Mouse (Mus musculus) kidney, embryonic 14.5 days (tissue): ENCODE data around the gene Kynu. TPM values are rescaled to one million over a fixed set of nuclear protein-coding genes. Genes with fewer than 3 reads are reported as not detected.

Experiments
- ATAC-seq: fragments of 200-750 bp; cut with Nextera tagmentation; 2 replicates; pipeline ENCODE4 v1.8.0; 2017; ENCODE audit warnings: moderate number of reproducible peaks, mild to moderate bottlenecking, moderate TSS enrichment, moderate library complexity; ENCODE audit not compliant: low FRiP score, low TSS enrichment
- H3K27ac ChIP-seq: fragments of 300-500 bp; sonication (generic); 2 replicates; pipeline ENCODE4 v1.5.1; 2014; ENCODE audit warnings: low read depth, mild to moderate bottlenecking, low read length, moderate library complexity, mixed read lengths
- H3K27me3 ChIP-seq: fragments of 300-500 bp; sonication (generic); 2 replicates; pipeline ENCODE4 v1.6.1; 2014; ENCODE audit warnings: mild to moderate bottlenecking, low read length; ENCODE audit not compliant: control insufficient read depth, insufficient read depth
- H3K36me3 ChIP-seq: fragments of 300-500 bp; sonication (generic); 2 replicates; pipeline ENCODE4 v1.6.1; 2014; ENCODE audit warnings: low read length, mixed read lengths; ENCODE audit not compliant: control insufficient read depth, insufficient read depth
- H3K4me1 ChIP-seq: fragments of 300-500 bp; sonication (generic); 2 replicates; pipeline ENCODE4 v1.6.1; 2014; ENCODE audit warnings: low read length, mixed read lengths; ENCODE audit not compliant: control insufficient read depth, insufficient read depth
- H3K4me2 ChIP-seq: fragments of 300-500 bp; sonication (generic); replicated peaks from 2 replicates; pipeline ENCODE4 v1.6.1; 2014; ENCODE audit warnings: low read depth, mild to moderate bottlenecking, low read length
- H3K4me3 ChIP-seq: fragments of 300-500 bp; sonication (generic); 2 replicates; pipeline ENCODE4 v1.5.1; 2014; ENCODE audit warnings: mild to moderate bottlenecking, low read length
- H3K9ac ChIP-seq: fragments of 300-500 bp; sonication (generic); 2 replicates; pipeline ENCODE4 v1.6.1; 2014; ENCODE audit warnings: low read depth, mild to moderate bottlenecking, low read length, moderate library complexity
- H3K9me3 ChIP-seq: fragments of 300-500 bp; sonication (generic); 2 replicates; pipeline ENCODE4 v1.6.1; 2016; ENCODE audit warnings: low read length; ENCODE audit not compliant: control insufficient read depth
- WGBS: fragments of 180-500 bp; shearing (Covaris S2); extraction: QIAGEN DNeasy Blood & Tissue Kit; methylation state at CpG from one replicate; pipeline ENCODE4 v1.1.7; 2014; 5-methylcytosine and 5-hydroxymethylcytosine counted together
- polyA plus RNA-seq: library from polyadenylated mRNA; unstranded; fragments of >200 nt; fragmentation: Nextera tagmentation; extraction: Ambion mirVana; gene quantifications from 2 replicates; pipeline ENCODE4 v1.2.1, GENCODE M21; 2014

The Kynu gene
- polyA plus RNA-seq, result 2.3 and 3.5 TPM in 2 replicates

DNA sequence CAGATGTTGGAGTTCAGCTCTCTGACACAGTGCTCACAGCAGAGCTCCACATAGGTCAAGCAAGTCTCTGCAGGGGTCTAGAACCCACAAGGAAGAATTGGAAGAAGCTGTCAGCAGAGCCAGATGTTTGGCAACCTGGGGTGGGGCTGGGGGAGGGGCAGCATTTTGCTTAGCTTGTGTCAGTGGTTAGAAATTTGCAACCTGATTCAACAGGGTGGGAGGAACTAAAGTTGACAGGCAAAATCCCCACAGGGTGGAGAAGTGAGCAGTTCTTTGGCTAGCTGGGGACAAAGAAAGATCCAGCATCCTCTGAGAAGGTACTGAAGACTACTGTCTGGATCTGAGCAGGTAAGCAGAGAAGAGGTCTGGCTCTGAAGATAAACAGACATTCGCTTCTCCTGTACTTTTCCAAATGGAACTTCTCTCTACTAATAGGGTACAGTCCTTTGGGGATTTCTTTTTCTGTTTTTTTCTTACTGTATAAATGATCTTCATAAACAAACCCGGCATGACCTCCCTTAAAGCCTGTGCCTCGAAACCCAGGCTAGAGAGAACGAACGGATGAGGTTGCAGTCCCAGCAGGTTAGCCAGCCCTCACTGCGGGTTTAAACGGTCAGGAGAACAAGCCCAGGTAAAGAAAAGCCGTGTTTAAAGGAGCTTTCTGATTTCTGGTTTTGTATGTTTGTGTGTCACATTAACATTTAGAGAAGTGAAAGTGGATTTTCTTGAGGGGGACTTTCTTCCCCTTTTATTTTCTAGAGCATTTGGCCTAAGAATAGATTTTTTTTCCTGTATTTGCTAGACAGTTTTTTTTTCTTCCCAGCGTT lies at the start of gene Kynu:
TSS of gene Kynu (plus strand) at position 268 of the 827 bp plus-strand sequence.
- Histone ChIP-seq H3K4me3 (no peak within 1 kb of the TSS), H3K4me2 (no peak within 1 kb of the TSS), H3K36me3 (no peaks in the 10 kb centered on the region), H3K27me3 (no peaks in the 10 kb centered on the region), H3K27ac (no peak within 1 kb of the TSS), H3K9ac (no peak within 1 kb of the TSS), H3K4me1 (no peaks in the 10 kb centered on the region), H3K9me3 (no peaks in the 10 kb centered on the region)
- WGBS, result 27% methylated on average over 9 of the region's 9 CpGs
- ATAC-seq, result peak; percentile 79; the same call in 1 of the 2 replicates

DNA sequence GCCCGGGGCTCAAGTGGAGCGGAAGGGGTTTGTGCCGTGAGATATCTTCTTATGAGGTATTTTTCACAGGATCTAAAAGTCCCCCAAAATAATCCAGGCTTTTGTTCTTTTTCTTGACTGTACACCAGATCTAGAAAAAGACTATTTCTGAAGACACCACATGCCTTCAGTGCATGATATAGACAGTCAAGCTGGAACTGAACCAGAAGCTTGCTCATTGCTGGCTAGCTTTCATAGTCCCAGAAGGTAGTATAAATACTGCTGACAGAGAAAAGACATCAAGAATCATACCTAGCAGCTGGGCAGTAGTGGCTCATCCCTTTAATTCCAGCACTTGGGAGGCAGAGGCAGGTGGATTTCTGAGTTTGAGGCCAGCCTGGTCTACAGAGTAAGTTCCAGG lies 48.9 kb upstream of the Kynu start:
- no peak overlapping the region for H3K27ac ChIP-seq
- H3K36me3 ChIP-seq, result no peaks in the 10 kb centered on the region
- 92% methylated on average over 3 of the region's 3 CpGs for WGBS
- H3K27me3 ChIP-seq, result no peaks in the 10 kb centered on the region
- no peak overlapping the region for H3K4me3 ChIP-seq
- no peak for ATAC-seq
- no peak overlapping the region for H3K9ac ChIP-seq
- H3K9me3 ChIP-seq, result no peaks in the 10 kb centered on the region
- no peaks in the 10 kb centered on the region for H3K4me1 ChIP-seq
- no peak overlapping the region for H3K4me2 ChIP-seq

DNA sequence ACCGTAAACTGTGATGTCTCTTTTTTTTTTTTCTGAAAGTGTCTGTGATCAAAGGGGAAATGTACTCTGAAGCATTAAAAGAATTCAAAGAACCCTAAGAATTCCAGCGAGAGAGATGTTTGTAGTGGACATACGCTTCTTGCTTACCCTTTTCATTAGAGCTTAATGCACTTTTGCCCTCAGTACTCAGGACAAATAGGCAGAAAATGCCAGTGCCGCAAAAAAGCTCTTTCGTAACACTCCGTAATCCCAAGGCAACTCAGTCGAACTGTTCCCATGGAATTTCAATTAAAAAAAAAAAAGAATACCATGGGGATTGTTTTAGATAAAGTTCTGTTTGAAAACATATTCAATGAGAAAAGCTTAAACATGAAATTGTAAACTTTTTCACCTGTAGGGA lies 41.3 kb upstream of the Kynu start:
- H3K36me3 ChIP-seq, result no peaks in the 10 kb centered on the region
- ATAC-seq, result no peak
- WGBS, result 68% methylated on average over 7 of the region's 7 CpGs

DNA sequence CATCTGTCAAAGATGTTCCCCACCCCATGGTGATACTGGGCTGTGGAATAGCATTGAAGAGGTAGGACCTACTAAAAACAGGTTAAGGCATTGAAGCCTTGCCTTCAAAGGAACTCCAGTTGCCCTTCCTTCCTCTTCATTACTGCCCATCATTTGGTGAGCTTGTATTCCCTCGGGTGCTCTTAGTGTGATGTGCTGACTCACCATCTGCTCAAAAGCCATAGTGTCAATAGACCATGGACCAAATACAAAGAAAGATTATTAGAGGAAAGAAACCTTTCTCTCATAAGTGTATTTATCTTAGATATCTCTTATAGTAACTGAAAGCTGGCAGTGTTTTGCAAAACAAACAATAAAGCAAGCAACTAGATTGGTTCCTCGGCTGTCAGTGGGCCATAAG lies 20.7 kb upstream of the Kynu start:
- no peak overlapping the region for H3K4me3 ChIP-seq

More for the DNA sequence above, 41.3 kb upstream of the Kynu start:
- H3K4me2 ChIP-seq, result no peak overlapping the region
- no peak overlapping the region for H3K4me3 ChIP-seq
- no peaks in the 10 kb centered on the region for H3K4me1 ChIP-seq
- H3K27me3 ChIP-seq, result no peaks in the 10 kb centered on the region
- no peak overlapping the region for H3K9ac ChIP-seq
- peaks cover 2% of the 10 kb centered on the region; the same call in 1 of the 2 replicates for H3K9me3 ChIP-seq
- H3K27ac ChIP-seq, result no peak overlapping the region

DNA sequence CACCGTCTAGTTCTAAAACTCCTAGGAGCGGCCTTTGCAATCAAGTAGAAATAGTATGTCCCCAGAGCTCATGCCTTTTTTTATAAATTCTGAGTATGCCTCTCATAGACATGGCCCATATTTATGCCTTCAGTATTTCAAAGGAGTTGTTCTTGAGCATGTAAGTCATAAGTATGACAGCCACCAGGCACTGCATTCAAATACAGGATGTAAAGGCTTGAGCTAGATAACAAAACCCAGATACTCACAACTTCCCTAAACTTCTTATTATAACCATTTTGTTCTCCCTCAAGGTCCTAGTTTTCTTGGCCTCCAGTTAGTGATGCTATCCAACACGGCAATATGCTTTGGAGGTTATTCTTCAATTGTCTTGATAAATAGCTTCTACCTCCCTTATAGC lies 12.5 kb upstream of the Kynu start:
- no peak overlapping the region for H3K4me2 ChIP-seq
- H3K27me3 ChIP-seq, result no peaks in the 10 kb centered on the region
- no peak for ATAC-seq
- H3K36me3 ChIP-seq, result no peaks in the 10 kb centered on the region
- H3K4me3 ChIP-seq, result no peak overlapping the region
- 82% methylated on average over 3 of the region's 3 CpGs for WGBS
- no peak overlapping the region for H3K9ac ChIP-seq
- no peak overlapping the region for H3K27ac ChIP-seq
- H3K9me3 ChIP-seq, result no peaks in the 10 kb centered on the region
- H3K4me1 ChIP-seq, result no peaks in the 10 kb centered on the region

More for the DNA sequence above, 20.7 kb upstream of the Kynu start:
- no peaks in the 10 kb centered on the region for H3K4me1 ChIP-seq
- no peaks in the 10 kb centered on the region for H3K36me3 ChIP-seq
- H3K27ac ChIP-seq, result no peak overlapping the region
- 74% methylated on average over 2 of the region's 2 CpGs for WGBS
- no peak for ATAC-seq
- H3K9ac ChIP-seq, result no peak overlapping the region
- no peaks in the 10 kb centered on the region for H3K27me3 ChIP-seq
- H3K9me3 ChIP-seq, result no peaks in the 10 kb centered on the region
- H3K4me2 ChIP-seq, result no peak overlapping the region

DNA sequence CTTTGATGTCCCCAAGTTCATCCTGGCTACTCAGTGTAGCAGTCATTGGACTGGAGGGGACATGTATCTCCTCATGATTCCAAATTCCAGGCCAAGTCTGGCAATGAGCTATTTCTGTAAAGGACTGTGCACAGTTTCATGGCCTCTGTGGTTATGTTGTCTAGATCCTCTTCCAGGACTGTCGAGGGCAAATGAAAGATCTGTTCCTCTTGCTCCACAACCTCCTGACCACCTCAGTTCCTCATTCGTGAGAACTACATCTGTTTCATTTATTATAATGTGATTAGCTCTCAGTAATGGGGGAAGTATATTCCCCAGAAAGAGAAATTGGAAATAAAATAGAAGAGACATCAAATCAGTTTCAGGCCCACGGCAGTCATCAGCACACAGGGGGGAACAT lies 9.5 kb upstream of the Kynu start:
- WGBS, result 83% methylated on average over 3 of the region's 3 CpGs
- no peaks in the 10 kb centered on the region for H3K4me1 ChIP-seq
- no peak overlapping the region for H3K4me2 ChIP-seq
- H3K9me3 ChIP-seq, result no peaks in the 10 kb centered on the region
- H3K9ac ChIP-seq, result no peak overlapping the region
- ATAC-seq, result no peak
- no peaks in the 10 kb centered on the region for H3K36me3 ChIP-seq
- H3K27me3 ChIP-seq, result no peaks in the 10 kb centered on the region
- H3K27ac ChIP-seq, result no peak overlapping the region
- no peak overlapping the region for H3K4me3 ChIP-seq

DNA sequence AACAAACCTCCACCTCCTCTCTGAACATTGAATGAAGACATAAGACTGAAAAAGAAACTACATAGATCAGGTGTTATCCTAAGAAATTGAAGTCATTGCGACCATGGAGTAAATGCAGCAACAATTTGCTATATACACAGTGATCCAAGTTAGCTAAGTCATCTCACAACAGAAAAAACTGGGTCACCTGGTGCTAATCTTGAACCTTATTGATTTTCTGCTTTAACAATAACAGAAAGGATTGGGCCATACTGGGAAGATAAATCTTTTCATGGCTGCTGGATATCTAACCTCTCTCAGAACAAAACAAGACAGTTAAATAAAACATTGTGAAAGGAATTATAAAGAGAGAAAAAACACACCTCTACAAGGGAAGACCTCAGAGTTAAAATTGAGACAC lies 8.7 kb upstream of the Kynu start:
- WGBS, result 79% methylated on average over 1 of the region's 1 CpGs
- H3K4me2 ChIP-seq, result no peak overlapping the region
- H3K9me3 ChIP-seq, result no peaks in the 10 kb centered on the region
- no peak for ATAC-seq
- H3K27ac ChIP-seq, result no peak overlapping the region
- no peak overlapping the region for H3K9ac ChIP-seq
- H3K4me3 ChIP-seq, result no peak overlapping the region
- H3K27me3 ChIP-seq, result no peaks in the 10 kb centered on the region
- H3K4me1 ChIP-seq, result no peaks in the 10 kb centered on the region
- H3K36me3 ChIP-seq, result no peaks in the 10 kb centered on the region

DNA sequence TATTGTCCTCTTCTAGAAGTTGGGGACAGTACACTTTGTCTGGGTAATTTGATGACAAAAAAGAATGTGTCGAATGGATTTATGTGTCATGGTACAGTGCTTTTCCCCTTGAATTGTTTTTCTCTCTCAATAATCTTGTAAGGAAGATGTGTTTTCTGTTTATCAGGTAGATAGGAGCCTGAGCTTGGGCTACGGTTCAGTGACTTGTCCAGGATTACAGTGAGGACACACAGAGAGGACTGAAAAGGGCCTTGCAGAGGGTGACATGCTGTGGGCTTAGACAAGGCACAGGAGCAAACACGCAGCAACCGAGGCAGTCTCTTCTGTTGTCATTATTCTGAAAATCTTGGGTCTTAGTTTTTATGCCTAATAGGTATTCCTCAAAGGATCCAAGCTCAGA lies 913 bp upstream of the Kynu start:
- Histone ChIP-seq H3K9me3 (no peaks in the 10 kb centered on the region), H3K4me2 (no peak overlapping the region), H3K4me1 (no peaks in the 10 kb centered on the region), H3K4me3 (no peak overlapping the region), H3K9ac (no peak overlapping the region), H3K27me3 (no peaks in the 10 kb centered on the region), H3K36me3 (no peaks in the 10 kb centered on the region), H3K27ac (no peak overlapping the region)
- WGBS, result 73% methylated on average over 4 of the region's 4 CpGs
- ATAC-seq, result 0 out of 2 replicates have a peak, but pooled peaks have one; percentile 28

DNA sequence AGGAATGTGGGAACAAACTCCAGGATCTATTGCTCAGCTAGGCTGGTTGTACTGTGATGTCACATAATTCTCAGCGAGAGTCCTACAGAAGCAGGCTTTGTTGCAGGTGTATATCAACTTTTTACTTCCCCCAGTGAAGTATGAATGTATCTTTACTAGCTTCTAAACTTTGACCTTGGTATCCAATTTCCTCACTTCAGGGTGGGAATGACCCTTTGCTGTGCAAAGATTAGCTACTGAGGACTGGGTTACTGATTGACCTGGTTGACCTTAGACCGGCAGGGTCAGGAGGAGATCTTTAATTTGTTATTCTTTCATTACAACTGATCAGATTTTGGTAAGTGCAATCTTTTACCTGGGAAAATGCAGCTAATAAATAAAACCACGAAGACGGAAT lies 758 bp downstream of the Kynu start:
- Histone ChIP-seq H3K4me3 (no peak overlapping the region), H3K4me2 (no peak overlapping the region), H3K9me3 (no peaks in the 10 kb centered on the region), H3K9ac (no peak overlapping the region), H3K27ac (no peak overlapping the region), H3K27me3 (no peaks in the 10 kb centered on the region), H3K4me1 (no peaks in the 10 kb centered on the region), H3K36me3 (no peaks in the 10 kb centered on the region)
- no peak; the same call in 1 of the 2 replicates for ATAC-seq
- 35% methylated on average over 4 of the region's 4 CpGs for WGBS
